Mouse (Mus musculus) heart, adult 18-20 months (tissue): ENCODE measurements around the gene Vstm2b. TPM values are rescaled to one million over a fixed set of nuclear protein-coding genes. Genes with fewer than 3 reads are reported as not detected.

Experiments used
- DNase-seq, 2 experiments: peaks; one replicate each; pipeline ENCODE4 v3.0.0; 2021 to 2022; ENCODE audit warnings: mixed read lengths in 1 of 2
- long read RNA-seq, 2 experiments: library from polyadenylated mRNA; stranded (forward); transcript quantifications; one replicate each; pipeline ENCODE4 v2.0.0; 2021
- total RNA-seq, 2 experiments: library from RNA; stranded (reverse); gene quantifications; 2 replicates each; pipeline ENCODE4 v1.2.3; 2021

The Vstm2b gene
- under 1 TPM; 0.15 to 0.26 TPM for total RNA-seq
- long read RNA-seq, experiment 1, partial matches to known transcripts: 0 of 1 reads
- long read RNA-seq, experiment 1, other reads (novel, unspliced or antisense): 0 of 1 reads
- long read RNA-seq, experiment 2: 0 reads

DNA sequence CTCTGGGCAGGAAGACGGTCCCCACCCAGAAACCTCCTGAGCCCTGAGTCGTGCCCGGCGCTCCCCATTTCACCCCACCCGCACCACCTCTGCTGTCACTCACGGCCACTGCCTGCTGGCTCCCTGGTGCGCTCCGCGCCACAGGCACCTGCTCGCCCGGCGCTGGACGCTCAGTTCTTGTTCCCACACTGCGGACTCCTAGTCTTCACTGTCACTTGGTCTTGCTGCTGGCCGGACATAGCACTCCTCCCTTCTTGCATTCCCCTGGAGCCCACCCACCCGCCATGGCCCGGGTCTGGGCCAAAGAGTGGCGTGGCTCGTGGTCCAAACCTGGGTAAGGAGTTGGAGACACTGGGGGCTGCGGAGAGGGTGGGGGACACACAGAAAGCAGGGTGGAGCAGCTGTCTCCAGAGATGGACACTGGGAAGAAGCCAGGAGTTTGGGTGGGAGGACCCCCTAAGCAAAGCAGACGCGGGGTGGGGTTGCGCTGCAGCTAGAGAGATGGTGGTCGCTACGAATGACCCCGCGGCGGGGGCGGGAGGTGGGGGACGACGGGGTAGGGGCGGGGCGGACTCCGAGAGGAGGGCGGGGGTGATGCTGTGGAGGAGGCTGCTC lies at the start of gene Vstm2b:
Vstm2b (plus strand) TSS at position 233 of the 615 bp plus-strand sequence.
- no peak for DNase-seq

DNA sequence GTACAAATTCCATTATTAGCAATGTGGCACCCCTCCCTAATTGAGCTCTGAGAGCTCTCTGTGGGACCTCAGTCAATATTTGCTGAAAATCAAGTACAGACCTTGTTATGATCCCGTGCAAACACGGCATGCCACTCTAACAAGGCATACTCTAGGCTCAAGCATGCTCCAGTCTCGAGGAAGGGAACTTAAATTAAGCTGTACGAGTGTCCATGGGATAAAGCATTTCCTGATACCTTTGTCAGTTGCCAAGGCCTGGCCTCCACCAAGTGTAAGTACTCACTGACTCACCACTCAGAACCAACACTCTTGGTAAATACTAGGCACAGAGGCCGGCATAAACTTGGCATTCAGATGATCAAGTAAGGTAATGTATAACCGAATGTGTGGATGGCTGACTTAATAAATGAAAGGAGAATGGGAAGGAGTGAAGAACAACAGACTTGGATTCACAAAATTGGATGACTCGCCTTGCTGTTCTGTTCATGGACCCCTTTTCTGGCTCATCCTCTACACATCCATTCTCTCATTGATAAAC lies 42.0 kb upstream of the Vstm2b start:
- no peak for DNase-seq

DNA sequence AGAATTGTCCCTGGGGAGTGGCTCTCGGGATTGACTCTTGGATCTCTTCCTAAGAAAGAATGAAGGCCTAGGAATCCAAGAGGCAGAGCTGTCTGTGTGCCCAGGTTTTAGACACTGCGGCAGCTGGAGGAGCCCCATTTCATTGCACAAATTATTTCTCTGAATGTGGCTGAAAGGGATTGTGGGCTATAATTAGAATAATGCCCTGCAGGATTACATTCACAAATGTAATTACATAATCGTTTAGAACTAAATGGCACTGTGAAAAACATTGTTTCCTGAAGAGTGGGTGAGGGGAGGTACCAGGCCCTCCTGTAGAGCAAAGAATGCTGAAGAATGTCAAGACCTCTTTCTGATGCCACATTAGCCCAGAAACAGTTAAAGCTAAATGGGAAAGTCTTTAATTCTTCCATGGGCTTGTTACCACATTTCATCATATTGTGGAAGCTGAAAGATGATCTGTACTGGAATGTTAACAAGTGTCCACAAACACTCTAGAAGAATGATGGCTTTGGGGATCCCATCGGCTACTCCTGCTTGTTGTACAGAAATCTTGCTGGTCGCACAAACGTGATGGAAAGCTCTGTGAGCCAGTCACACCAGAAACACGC lies 24.6 kb upstream of the Vstm2b start:
- no peak for DNase-seq

DNA sequence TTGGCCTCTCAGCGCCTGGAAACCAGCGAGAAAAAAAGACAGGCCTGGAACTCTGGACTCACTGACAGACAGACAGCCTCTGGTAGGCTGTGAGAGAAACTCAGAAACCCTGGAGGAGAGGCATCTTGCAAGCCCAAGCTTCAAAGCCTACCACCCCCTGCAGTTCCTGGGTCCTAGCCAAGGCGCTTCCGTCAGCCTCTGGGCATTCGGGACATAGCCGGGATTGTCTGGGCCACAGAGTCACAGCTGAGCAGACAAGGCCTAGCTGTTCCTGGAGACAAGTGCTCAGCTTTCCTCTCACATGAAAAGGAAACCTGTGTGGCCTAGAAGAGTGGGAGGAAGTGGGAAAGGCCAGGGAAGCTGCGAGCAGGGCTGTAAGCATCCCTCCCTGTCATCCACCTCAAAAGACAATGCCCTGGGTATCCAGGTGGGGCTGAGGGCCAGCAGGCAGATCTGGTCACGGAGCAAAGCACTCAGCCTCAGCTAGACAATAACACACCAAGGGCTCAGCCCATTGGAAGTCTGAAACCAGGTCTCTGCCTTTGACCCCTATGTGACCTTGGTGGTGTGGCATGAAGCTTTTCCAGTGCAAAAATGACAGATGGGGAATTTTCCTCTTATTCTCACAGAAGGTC lies 13.2 kb upstream of the Vstm2b start:
- no peak for DNase-seq

DNA sequence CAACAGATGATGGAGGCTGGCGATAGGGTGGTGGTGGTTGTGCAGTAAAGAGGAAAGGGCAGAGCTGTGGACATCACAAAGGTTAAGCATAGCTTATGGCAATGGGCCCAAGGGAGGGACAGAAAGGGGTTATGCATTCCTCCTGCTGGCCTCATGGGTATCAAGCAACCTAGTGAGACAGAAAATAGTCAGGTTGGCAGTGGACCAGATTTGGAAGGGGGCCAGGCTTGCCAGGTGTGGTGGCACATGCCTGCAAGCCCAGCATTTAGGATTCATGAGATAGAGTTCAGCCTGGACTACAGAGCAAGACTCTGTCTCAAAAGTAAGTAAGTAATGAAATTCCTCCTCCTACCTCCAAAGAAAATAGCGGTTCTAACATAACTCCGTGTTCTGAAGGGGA lies 9.8 kb upstream of the Vstm2b start:
- no peak for DNase-seq

DNA sequence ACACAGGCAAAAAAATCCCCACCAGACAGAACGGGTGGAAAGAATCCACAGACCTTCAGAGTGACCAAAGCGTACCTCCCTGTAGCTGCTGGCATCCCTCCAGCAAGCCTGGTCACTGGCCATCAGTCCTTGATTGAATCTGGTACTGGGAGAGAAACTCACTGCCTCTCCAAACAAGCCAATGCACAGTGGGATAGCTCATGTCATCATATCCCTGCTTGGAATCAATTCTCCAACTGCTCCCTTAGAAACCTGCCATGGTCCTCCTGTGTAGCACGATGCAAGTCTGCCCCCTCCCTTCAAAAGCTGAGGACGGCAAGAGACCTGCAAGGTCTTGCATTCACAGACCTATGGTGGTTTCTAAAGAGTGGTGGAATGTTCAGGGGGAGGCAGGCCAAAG lies 1.2 kb upstream of the Vstm2b start:
- DNase-seq: no peak

DNA sequence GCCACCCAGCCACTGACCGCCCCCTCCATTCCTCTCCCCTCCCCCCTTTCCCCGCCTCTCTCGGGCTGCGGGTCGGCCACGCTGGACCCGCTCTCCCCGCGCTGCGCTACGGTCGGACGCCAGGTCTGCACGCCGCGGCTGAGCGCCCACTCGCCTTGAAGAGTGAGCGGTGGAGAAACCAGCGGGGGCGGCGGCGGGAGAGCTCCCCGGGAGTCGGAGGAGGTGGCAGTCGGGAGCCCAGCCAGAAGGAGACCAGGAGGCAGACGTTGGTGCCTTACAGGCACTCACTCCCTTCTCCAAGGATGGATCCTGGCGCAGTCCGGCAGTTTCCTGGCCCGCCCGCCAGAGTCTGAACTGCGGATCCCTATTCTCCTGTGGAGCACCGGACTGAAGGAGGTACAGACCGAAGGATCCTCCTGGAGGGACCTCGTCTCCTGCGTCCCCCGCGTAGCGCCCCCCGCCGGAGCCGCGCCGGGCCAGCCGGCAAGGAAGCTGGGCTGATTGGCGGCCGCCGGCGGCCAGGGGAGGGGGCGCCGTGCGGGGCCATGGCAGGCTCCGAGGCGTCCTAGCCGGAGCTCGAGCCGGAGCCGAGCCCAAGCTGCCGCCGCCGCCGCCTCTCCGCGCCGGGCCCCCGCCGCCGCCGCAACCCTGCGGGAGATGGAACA lies 715 bp downstream of the Vstm2b start:
- DNase-seq: no peak

DNA sequence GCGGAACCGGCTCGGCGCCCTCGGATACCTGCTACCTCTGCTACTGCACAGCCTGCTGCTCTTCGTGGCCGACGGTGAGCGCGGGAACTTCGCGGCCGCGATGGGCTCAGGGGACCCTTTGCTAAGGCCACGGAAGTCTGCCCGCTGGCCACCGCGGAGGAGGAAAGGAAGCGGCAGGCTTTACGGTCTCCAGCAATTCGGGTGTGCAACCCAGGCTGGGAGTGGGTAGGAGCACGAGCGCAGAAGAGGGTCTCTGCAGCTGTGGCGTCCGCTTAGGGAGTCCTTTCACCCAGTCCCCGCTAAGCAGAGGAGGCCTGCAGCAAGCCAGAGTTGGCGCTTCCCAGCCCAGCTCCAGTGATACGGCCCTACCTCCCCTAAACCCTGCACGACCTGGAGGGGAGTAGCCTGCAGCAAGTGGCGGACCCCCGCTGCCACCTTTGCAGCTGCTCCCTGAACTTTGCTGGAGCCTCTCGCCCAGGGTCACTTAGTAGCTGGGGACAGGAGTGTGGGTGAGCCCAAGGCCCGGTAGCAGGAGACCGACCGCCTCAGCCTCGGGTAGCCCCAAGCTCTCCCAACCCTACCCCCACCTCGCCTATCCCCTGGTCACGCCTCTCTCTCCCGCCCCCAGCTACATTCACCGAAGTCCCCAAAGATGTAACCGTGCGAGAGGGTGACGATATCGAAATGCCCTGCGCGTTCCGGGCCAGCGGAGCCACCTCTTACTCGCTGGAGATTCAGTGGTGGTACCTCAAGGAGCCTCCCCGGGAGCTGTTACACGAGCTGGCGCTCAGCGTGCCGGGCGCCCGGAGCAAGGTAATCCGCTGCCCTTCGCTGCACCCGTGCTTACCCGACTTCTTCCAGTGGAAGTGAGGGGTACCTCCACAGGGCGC lies 1.5 kb downstream of the Vstm2b start:
- no peak for DNase-seq

DNA sequence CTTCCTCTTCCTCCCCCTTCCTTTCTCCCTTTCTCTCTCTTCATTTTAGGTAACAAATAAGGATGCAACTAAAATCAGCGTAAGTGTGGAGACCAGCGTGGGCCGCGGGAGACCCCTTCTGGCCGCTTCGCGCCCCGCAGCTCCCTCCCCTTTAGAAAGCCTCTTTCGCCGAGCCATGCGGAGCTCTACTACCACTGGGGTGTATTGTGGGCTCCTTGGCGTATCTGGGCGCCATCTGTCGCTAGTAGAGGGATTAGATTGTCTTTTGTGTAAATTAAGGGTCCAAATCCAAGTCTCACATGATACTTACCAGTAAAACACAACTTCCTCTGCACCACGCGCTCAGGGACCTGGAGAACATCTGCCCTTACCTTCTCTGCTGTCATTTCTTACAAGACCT lies 3.1 kb downstream of the Vstm2b start:
- DNase-seq: peak; percentile 42 to 57

DNA sequence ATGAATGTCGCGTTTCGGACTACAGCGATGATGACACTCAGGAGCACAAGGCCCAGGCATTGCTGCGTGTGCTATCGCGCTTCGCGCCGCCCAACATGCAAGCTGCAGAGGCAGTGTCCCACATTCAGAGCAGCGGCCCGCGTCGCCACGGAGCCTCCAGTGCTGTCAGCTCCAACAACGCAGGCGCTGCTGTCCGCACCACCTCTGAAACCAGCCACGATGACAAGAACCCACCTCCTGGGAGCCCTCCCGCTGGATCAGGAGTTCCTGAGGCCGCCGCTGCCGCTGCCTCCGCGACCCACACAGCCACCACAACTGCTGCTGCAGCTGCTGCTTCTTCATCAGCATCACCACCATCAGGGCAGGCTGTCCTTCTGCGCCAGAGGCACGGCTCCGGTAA lies 4.4 kb downstream of the Vstm2b start:
- DNase-seq: no peak

DNA sequence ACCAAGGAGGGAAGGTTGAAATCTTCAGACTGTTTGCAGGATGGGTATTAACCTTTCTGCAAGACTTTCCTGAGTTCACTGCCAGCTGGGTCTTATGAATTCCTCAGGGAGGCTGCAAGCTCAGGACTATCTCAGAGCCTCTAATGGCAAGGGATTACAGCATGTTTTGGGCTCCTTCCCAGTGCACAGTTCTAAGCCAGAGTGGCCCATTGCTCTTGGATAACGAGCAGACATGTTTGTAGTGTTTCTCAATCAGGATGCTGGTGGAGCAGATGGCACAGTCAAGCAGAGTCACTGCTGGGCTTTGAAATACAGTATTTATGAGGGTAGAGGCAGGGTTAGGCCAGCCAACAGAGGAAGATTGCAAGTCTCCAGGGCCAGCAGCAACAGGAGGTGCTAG lies 8.4 kb downstream of the Vstm2b start:
- DNase-seq: peak; percentile 47 to 65

DNA sequence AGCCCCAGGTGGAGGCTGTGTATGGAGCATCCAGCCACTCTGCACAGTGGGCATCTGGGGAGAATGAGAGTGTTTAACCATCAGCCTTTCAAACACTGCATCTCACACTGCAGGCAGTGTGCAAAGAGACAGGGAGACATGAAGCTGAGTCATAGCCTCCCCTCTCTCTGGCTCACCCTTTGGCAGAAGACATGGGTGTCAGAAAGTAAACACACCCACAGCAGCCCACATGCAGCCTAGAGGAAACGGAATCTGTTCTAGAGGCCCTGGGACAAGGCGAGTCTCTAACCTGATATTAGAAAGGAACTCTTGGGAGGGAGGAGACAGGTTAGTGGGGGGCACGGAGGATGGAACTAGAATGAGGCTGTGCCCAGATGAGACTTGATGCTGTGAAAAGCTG lies 18.6 kb downstream of the Vstm2b start:
- no peak for DNase-seq

DNA sequence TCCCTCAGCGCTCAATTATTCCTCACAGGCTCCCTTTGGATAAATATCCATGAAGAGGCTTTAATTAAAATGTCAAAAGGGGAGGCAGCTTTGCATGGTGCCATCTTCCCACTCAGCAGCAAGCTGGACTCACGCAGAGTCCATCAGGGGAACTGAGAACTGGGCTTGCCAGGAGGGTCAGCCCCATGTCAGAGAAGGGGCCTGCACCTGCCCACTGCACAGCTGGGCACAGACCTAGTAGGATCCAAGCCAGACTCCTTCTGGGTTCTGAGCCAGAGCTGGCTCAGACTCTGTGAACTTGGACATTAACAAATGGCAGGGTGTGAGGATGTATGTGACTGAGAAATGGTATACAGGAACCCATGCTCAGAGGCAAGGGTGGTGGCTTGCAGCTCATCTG lies 22.0 kb downstream of the Vstm2b start:
- no peak for DNase-seq

DNA sequence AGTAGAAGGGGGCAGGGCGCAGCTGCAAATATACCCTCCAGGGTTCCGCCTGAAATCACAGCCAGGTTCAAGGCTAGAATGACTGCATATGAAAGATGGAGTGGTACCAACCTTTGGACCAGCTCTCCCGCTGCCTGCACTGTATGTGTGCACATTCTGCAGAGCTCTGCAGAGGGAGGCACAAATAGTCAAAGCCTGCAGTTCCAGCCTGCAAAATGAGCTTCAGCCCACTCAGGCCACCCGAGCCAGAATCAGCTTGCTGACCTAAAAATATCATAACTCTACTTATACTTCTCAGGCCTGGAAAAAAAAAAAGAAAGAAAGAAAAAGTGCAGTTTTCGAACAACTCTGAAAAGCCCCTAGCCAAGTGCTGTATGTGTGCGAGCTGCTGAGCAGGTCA lies 23.2 kb downstream of the Vstm2b start:
- DNase-seq: no peak

DNA sequence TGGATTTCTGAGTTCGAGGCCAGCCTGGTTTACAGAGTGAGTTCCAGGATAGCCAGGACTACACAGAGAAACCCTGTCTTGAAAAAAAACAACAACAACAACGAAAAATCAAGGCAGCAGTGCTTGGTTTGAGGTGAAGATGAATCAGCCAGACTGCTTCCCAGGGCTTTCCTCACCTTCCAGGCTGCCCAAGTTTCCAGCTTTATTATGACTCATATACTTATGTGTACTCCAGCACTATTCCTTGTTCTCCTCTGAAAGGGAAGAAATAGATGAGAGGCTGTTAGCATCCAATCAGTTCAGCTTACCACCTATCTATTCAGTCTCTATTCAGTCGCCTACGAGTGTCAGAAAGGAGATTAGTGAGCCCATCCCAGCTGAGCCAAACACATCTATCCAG lies 24.7 kb downstream of the Vstm2b start:
- DNase-seq: no peak

DNA sequence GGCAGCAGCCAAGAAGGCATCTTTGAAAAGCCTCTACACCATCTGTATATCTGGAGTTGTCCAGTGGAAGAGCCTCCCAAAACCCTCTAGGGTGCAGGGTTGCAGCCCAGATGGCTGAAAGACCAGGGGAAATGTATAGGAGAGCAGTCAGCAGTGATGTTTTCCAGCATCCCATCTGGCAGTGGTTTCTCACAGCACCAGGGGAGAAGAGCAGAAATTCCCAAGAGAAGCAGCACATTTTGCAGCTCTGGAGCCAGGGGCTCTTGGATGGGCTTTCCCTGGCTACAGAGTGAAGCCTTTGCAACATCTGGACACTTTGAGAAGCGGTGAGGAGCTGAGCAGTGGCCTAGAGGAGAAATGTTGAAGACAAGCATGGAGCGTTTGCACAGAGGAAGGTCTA lies 30.3 kb downstream of the Vstm2b start:
- DNase-seq: peak in 1 of 2 experiments; percentile 32

DNA sequence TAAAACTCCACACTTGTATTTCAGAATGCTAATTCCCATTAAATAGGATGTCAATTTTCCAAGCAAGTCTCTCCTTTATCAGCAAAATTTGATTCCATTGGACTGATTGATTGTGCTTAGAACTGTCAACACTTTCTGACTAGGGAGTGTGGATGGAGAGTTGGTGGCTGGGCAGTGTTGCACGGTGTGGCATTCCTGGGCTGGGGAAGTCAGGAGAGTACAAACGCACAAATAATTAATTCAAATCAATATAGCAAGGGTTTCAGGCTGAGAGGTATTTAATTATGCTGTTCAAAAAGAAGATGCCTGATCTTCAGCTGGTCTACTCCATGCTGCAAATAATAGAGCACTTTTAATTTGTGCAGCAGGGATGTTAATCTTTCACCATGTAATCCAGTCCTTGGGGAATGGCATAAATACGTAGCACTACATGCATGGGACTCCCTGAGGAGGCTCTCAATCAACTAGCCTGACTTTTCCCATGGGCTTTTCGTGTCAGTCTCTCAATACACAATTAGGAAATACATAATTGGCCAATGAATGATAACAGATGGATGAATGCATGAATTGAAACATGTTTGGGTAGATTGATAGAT lies 38.6 kb downstream of the Vstm2b start:
- DNase-seq: no peak

DNA sequence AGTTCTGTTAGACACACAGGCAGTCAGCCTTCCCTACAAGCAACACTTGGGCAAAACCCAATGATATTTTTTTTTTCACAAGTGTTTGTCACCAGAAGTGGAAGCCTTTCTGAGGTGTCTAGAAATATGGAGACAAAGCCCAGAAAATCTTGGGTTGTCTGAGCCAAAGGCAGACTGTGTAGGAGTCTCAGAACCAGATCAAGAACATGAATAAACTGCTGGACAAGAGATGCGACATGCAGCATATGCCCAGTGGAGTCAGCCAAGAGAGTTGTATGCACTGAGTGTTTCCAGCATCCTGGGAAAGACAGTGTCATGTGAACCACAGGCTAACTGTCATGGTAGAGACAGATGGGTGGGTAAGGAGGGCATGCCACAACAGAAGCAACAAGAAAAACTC lies 41.2 kb downstream of the Vstm2b start:
- DNase-seq: no peak

DNA sequence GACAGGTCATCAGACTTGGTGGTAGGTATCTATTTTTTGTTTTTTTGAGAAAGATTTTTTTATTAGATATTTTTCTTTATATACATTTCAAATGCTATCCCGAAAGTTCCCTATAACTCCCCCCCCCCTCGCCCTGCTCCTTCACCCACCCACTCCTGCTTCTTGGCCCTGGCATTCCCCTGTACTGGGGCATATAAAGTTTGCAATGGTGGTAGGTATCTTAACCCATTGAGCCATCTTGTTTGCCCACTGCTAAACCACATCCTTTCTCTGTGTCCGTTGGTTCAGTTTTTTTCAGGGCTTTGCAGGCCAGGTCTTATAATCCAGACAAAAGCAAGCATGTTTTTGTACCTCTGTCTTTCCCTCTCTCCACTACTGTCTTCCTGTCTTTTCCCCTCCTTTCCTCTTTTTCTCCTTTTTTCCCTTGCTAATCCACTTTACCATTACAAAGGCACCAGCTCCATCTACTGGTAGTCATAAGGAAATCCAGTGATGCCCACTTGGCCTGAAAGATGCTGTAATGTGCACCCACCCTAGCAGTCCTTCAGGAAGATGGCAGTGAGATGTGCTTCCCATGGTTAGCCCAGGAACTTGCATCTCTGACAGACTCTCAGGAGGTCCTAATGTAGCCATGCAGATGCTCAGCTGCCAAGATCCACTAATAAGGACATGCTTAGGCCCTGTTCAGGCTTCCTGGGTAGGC lies 44.3 kb downstream of the Vstm2b start:
- peak in 1 of 2 experiments; percentile 10 for DNase-seq
